Mouse (Mus musculus): ENCODE results near the gene Sema4f.

DNA sequence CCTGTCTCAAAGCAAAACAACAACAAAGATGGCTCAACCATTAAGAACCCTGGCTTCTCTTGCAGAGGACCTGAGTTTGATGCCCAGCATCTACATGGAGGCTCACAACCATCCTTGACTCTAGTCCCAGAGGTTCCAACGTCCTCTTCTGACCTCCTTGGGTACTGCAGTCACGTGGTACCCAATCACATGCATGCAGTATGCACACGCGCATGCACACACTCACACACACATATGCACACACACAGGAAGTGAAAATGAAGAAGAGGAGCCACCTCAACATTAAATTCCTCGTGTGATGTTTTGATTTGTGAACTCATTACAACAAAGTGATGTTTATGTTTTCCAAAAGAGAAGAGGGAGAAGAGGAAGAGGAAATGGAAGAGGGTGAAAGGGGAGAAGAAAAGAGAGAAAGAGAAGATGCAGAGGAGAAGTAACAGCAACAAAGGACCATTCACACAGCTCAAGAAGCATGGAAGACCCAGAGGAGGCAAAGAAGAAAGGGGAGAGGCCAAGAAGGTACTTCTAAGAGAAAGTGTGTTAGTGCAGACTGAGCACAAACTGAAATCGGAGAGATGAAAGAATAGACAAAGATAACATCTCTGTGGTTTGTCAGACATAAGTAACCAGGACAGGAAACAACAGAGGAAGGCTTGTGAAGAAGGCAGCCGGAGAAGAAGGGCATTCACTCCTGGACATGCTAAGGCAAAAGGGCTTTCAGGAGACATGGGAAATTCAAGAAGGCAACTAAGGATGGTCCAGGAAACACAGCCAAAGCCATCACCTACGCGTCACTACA is 17.9 kb downstream of the Sema4f start:
- TF ChIP-seq CTCF (IDR thresholded peaks at IDR 0.05; ENCODE audit: control insufficient read depth, insufficient read depth, insufficient replicate concordance, low read depth, low read length) (no peak), POLR2A (IDR thresholded peaks at IDR 0.05; ENCODE audit: control insufficient read depth, low read depth, low read length) (no peak)
